Mouse (Mus musculus): ENCODE measurements around the gene Higd2a.
A peak's percentile ranks its signal among the peaks of the same experiment; 100 is the strongest.
"Not testable (repeated sequence)": the region's sequence is repeated elsewhere in the genome, so short reads cannot be mapped to it uniquely, and the experiment has no call there.

Gene Higd2a

GRCm38 (mm10) chr13:54582126-54582525 is 7.9 kb upstream of the Higd2a start:
- peak; percentile 64 for DNase-seq (ENCODE audit: low read depth, low spot score)

- DNase-seq (ENCODE audit: low read depth, low spot score), result no peak
Measured at GRCm38 (mm10) chr13:54582860-54583259, 7.1 kb upstream of the Higd2a start.

- no peak for DNase-seq (ENCODE audit: low read depth, low spot score)
Measured at GRCm38 (mm10) chr13:54585831-54586230, 4.2 kb upstream of the Higd2a start.

GRCm38 (mm10) chr13:54589414-54589995 is 502 bp upstream of the Higd2a start:
- no peak for DNase-seq (ENCODE audit: low read depth, low spot score)

GRCm38 (mm10) chr13:54591776-54592356 is 1.9 kb downstream of the Higd2a start:
- no peak for DNase-seq (ENCODE audit: low read depth, low spot score)

- no peak for DNase-seq (ENCODE audit: low read depth, low spot score)
Measured at GRCm38 (mm10) chr13:54593617-54594016, 3.6 kb downstream of the Higd2a start.

- no peak for DNase-seq (ENCODE audit: low read depth, low spot score)
Measured at GRCm38 (mm10) chr13:54596107-54596690, 6.2 kb downstream of the Higd2a start.

GRCm38 (mm10) chr13:54596870-54597269 is 6.9 kb downstream of the Higd2a start:
- no peak for DNase-seq (ENCODE audit: low read depth, low spot score)

- DNase-seq (ENCODE audit: low read depth, low spot score), result peak; percentile 48
Measured at GRCm38 (mm10) chr13:54598622-54599143, 8.7 kb downstream of the Higd2a start.

- DNase-seq (ENCODE audit: low read depth, low spot score), result no peak
Measured at GRCm38 (mm10) chr13:54602639-54603111, 12.7 kb downstream of the Higd2a start.

GRCm38 (mm10) chr13:54603501-54603900 is 13.5 kb downstream of the Higd2a start:
- DNase-seq (ENCODE audit: low read depth, low spot score), result no peak

GRCm38 (mm10) chr13:54604221-54604620 is 14.2 kb downstream of the Higd2a start:
- no peak for DNase-seq (ENCODE audit: low read depth, low spot score)

- DNase-seq (ENCODE audit: low read depth, low spot score), result no peak
Measured at GRCm38 (mm10) chr13:54605426-54605825, 15.4 kb downstream of the Higd2a start.

GRCm38 (mm10) chr13:54607204-54607603 is 17.2 kb downstream of the Higd2a start:
- no peak for DNase-seq (ENCODE audit: low read depth, low spot score)

- DNase-seq (ENCODE audit: low read depth, low spot score), result no peak
Measured at GRCm38 (mm10) chr13:54608002-54608401, 18.0 kb downstream of the Higd2a start.

- DNase-seq (ENCODE audit: low read depth, low spot score), result peak; percentile 83
Measured at GRCm38 (mm10) chr13:54608666-54609065, 18.7 kb downstream of the Higd2a start.

- peak; percentile 49 for DNase-seq (ENCODE audit: low read depth, low spot score)
Measured at GRCm38 (mm10) chr13:54609301-54609700, 19.3 kb downstream of the Higd2a start.

GRCm38 (mm10) chr13:54610613-54610971 is 20.6 kb downstream of the Higd2a start:
- peak; percentile 80 for DNase-seq (ENCODE audit: low read depth, low spot score)

GRCm38 (mm10) chr13:54610972-54611754 is 21.2 kb downstream of the Higd2a start, which contains the start of gene Cltb:
TSS of gene Cltb (minus strand) at chr13:54611344.
- peak; percentile 91 for DNase-seq (ENCODE audit: low read depth, low spot score)

GRCm38 (mm10) chr13:54613141-54613540 is 23.1 kb downstream of the Higd2a start:
- DNase-seq (ENCODE audit: low read depth, low spot score), result not testable (repeated sequence)

GRCm38 (mm10) chr13:54616307-54616706 is 26.3 kb downstream of the Higd2a start:
- no peak for DNase-seq (ENCODE audit: low read depth, low spot score)

- no peak for DNase-seq (ENCODE audit: low read depth, low spot score)
Measured at GRCm38 (mm10) chr13:54616998-54617397, 27.0 kb downstream of the Higd2a start.
